Mouse (Mus musculus): ENCODE measurements at regions not wholly inside any gene's neighbourhood (a gene's known extent, or its start where the extent isn't known, plus 50 kb on each side); places are given as distances from the start of the nearest gene placed in this dataset.

DNA sequence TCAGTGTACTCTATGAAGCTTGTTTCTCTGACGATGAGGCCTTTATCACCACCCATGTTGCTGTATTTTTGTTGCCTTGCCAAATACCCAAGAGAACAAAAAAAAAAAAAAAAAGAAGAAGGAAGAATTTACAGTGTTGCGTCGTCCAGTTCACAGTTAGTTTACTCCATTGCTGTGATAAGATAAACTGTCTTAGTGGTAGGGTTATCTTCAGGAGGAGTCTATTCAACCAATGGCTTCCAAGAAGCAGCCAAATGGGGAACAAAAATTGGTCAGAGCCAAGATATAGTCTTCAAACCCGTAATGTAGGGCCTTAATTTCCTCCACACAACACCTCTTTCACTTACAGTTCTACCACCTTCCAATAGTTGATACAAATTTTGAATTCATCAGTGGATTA, 261.7 kb upstream of the Cobl start:
- TF ChIP-seq CTCF (conservative IDR thresholded peaks at IDR 0.05 in 1 of 2, IDR thresholded peaks at IDR 0.05 in 1 of 2; ENCODE audit: low read depth in 2 of 2, low read length in 2 of 2) (no peak), ETS1 (conservative IDR thresholded peaks at IDR 0.05; ENCODE audit: low read depth, low read length) (no peak), POLR2A (IDR thresholded peaks at IDR 0.05; ENCODE audit: low read depth, low read length) (no peak), UBTF (IDR thresholded peaks at IDR 0.05; ENCODE audit: low read depth, low read length) (no peak), MYC (IDR thresholded peaks at IDR 0.05; ENCODE audit: low read depth, low read length) (no peak), USF1 (IDR thresholded peaks at IDR 0.05; ENCODE audit: low read depth, low read length) (no peak), ELF1 (IDR thresholded peaks at IDR 0.05; ENCODE audit: low read depth, low read length) (no peak)

All from CH12.LX (cell line).